Mouse (Mus musculus): Measurements from ENCODE around the gene Smurf1. TPM values are rescaled to one million over a fixed set of nuclear protein-coding genes. Genes with fewer than 3 reads are reported as not detected.

The Smurf1 gene
- total RNA-seq, 1 experiment: 17.9 TPM

DNA sequence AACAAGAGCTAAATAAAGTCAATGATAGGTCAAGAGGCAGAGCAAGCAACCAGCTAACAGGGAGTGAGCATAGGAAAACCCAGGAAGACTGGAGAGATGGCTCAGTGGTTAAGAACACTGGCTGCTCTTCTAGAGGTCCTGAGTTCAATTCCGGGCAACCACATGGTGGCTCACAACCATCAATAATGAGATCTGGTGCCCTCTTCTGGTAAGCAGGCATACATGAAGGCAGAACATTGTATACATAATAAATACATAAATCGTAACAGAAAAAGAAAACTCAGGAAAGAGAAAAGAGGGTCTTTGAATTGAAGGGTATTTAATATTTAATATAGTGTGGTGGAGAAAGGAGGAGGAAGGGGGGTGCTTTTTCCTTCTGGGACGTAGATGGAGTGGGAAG, 5.6 kb upstream of the Smurf1 start:
- Histone ChIP-seq H3K36me3 (ENCODE audit: control insufficient read depth, insufficient read depth, low read length, poor library complexity, severe bottlenecking) (no peaks in the 10 kb centered on the region), H3K4me1 (ENCODE audit: control insufficient read depth in 2 of 2, insufficient read depth in 2 of 2, low read length in 2 of 2, poor library complexity in 1 of 2) (0 out of 4 replicates have a peak, but pooled peaks cover 0 to 2% of the 10 kb centered on the region in 2 experiments), H3K4me3 (ENCODE audit: insufficient read depth in 1 of 2, low read depth in 1 of 2, low read length in 2 of 2, poor library complexity in 1 of 2, severe bottlenecking in 1 of 2) (no peak overlapping the region), H3K9ac (ENCODE audit: insufficient read depth, low read depth, low read length, poor library complexity, severe bottlenecking) (no peak overlapping the region), H3K27ac (ENCODE audit: insufficient read depth, low read depth, low read length, poor library complexity, severe bottlenecking) (no peak overlapping the region), H3K9me3 (ENCODE audit: control insufficient read depth, insufficient read depth, low read depth, low read length) (no peaks in the 10 kb centered on the region)
- in situ Hi-C loops (cut with MboI; ENCODE audit: low sequenced_read_pairs in 2 of 2, unreplicated experiment in 2 of 2): no loop called here
- DNase-seq (ENCODE audit: low read depth, low spot score): no peak
- TF ChIP-seq MAFK (IDR thresholded peaks at IDR 0.05; ENCODE audit: insufficient read depth, low read depth, low read length) (no peak), ZC3H11A (IDR thresholded peaks at IDR 0.05; ENCODE audit: borderline replicate concordance, low read depth, low read length) (no peak), ZNF384 (IDR thresholded peaks at IDR 0.05; ENCODE audit: low read depth, low read length) (no peak), CHD2 (IDR thresholded peaks at IDR 0.05; ENCODE audit: low read depth, low read length) (no peak), HCFC1 (IDR thresholded peaks at IDR 0.05; ENCODE audit: borderline replicate concordance, insufficient read depth, low read length) (no peak)

DNA sequence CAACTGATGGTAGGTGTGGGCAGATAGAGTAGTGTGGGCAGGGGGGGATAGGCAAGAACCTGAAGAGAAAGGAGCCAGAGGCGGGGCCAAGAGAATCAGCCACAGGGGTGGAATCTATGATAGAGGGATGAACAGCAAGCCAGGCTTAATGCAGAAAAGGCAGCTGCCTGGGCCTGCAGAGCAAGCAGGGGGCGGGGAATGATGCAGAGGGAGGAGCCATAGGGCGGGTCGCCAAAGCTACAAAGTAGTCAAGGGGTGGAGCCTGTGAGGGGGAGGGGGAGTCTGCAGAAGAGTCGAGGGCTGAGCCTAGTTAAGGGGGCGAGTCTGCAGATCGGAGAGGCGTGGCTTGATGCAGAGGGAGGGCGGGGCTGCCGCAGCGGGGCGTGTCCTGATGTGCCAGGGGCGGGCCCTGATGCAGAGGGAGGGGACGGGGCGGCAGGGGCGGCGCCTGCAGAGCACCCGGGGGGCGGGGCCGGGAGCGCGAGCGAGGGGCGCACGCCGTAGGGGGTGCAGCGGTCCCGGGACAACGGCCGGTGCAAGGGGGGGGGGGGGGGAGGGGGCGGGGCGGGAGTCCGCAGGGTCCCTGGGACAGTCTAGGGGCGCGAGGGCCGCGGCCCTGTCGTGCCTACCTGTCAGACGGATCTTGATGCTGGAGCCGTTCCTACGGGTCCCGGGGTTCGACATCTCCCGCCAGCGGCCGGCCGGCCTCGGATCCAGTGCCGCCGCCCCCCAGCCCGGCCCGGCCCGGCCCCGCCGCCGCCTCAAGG, 592 bp downstream of the Smurf1 start:
- peak overlapping the region; percentile 91 for H3K9ac ChIP-seq (ENCODE audit: insufficient read depth, low read depth, low read length, poor library complexity, severe bottlenecking)
- no peaks in the 10 kb centered on the region for H3K9me3 ChIP-seq (ENCODE audit: control insufficient read depth, insufficient read depth, low read depth, low read length)
- in situ Hi-C loops (cut with MboI; ENCODE audit: low sequenced_read_pairs in 2 of 2, unreplicated experiment in 2 of 2): no loop called here
- H3K4me3 ChIP-seq (ENCODE audit: insufficient read depth in 1 of 2, low read depth in 1 of 2, low read length in 2 of 2, poor library complexity in 1 of 2, severe bottlenecking in 1 of 2): peak overlapping the region; percentile 76 to 89
- DNase-seq (ENCODE audit: low read depth, low spot score): peak; percentile 98
- no peaks in the 10 kb centered on the region for H3K36me3 ChIP-seq (ENCODE audit: control insufficient read depth, insufficient read depth, low read length, poor library complexity, severe bottlenecking)
- H3K27ac ChIP-seq (ENCODE audit: insufficient read depth, low read depth, low read length, poor library complexity, severe bottlenecking): peak overlapping the region; percentile 78
- peaks cover 2 to 14% of the 10 kb centered on the region in 2 experiments; a peak in 3 of 4 replicates for H3K4me1 ChIP-seq (ENCODE audit: control insufficient read depth in 2 of 2, insufficient read depth in 2 of 2, low read length in 2 of 2, poor library complexity in 1 of 2)
- no peak for TF ChIP-seq ZNF384 (IDR thresholded peaks at IDR 0.05; ENCODE audit: low read depth, low read length)
- no peak for TF ChIP-seq HCFC1 (IDR thresholded peaks at IDR 0.05; ENCODE audit: borderline replicate concordance, insufficient read depth, low read length)

DNA sequence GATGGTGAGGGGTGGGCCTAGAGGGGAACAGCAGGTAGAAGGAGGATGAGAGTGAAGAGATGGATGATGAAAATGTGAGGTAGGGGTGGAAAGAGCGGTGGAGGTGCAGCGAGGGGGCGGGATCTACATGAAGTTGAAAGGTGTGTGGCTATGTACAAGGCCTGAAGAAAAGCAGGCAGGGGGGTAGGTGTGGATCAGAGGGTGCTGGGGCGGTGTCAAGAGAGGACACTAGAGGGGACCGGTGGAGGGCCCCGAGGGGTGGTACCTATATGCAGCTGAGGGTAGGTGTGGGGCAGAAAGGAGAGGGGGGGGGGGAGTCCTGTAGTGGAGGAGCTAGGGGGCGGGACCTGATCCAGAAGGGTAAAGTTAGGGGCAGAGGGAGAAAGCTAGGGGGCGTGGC, 1.2 kb downstream of the Smurf1 start:
- H3K4me3 ChIP-seq (ENCODE audit: insufficient read depth in 1 of 2, low read depth in 1 of 2, low read length in 2 of 2, poor library complexity in 1 of 2, severe bottlenecking in 1 of 2): peak overlapping the region; percentile 24 to 25
- DNase-seq (ENCODE audit: low read depth, low spot score): no peak
- H3K27ac ChIP-seq (ENCODE audit: insufficient read depth, low read depth, low read length, poor library complexity, severe bottlenecking): peak overlapping the region; percentile 14; the same call in 1 of the 2 replicates
- TF ChIP-seq ZNF384 (IDR thresholded peaks at IDR 0.05; ENCODE audit: low read depth, low read length) (no peak), ZC3H11A (IDR thresholded peaks at IDR 0.05; ENCODE audit: borderline replicate concordance, low read depth, low read length) (no peak), CHD2 (IDR thresholded peaks at IDR 0.05; ENCODE audit: low read depth, low read length) (no peak), HCFC1 (IDR thresholded peaks at IDR 0.05; ENCODE audit: borderline replicate concordance, insufficient read depth, low read length) (no peak), MAFK (IDR thresholded peaks at IDR 0.05; ENCODE audit: insufficient read depth, low read depth, low read length) (no peak)
- no peak overlapping the region for H3K9ac ChIP-seq (ENCODE audit: insufficient read depth, low read depth, low read length, poor library complexity, severe bottlenecking)
- peaks cover 2 to 14% of the 10 kb centered on the region in 2 experiments; a peak in 3 of 4 replicates for H3K4me1 ChIP-seq (ENCODE audit: control insufficient read depth in 2 of 2, insufficient read depth in 2 of 2, low read length in 2 of 2, poor library complexity in 1 of 2)
- in situ Hi-C loops (cut with MboI; ENCODE audit: low sequenced_read_pairs in 2 of 2, unreplicated experiment in 2 of 2): no loop called here
- no peaks in the 10 kb centered on the region for H3K36me3 ChIP-seq (ENCODE audit: control insufficient read depth, insufficient read depth, low read length, poor library complexity, severe bottlenecking)
- no peaks in the 10 kb centered on the region for H3K9me3 ChIP-seq (ENCODE audit: control insufficient read depth, insufficient read depth, low read depth, low read length)

- H3K27ac ChIP-seq (ENCODE audit: insufficient read depth, low read depth, low read length, poor library complexity, severe bottlenecking): no peak overlapping the region
- in situ Hi-C loops (cut with MboI; ENCODE audit: low sequenced_read_pairs in 2 of 2, unreplicated experiment in 2 of 2): no loop called here
- H3K9ac ChIP-seq (ENCODE audit: insufficient read depth, low read depth, low read length, poor library complexity, severe bottlenecking): peak overlapping the region; percentile 2; the same call in 1 of the 2 replicates
- peaks cover 2 to 14% of the 10 kb centered on the region in 2 experiments; a peak in 3 of 4 replicates for H3K4me1 ChIP-seq (ENCODE audit: control insufficient read depth in 2 of 2, insufficient read depth in 2 of 2, low read length in 2 of 2, poor library complexity in 1 of 2)
- no peaks in the 10 kb centered on the region for H3K9me3 ChIP-seq (ENCODE audit: control insufficient read depth, insufficient read depth, low read depth, low read length)
- no peak for TF ChIP-seq HCFC1 (IDR thresholded peaks at IDR 0.05; ENCODE audit: borderline replicate concordance, insufficient read depth, low read length)
- TF ChIP-seq MAFK (IDR thresholded peaks at IDR 0.05; ENCODE audit: insufficient read depth, low read depth, low read length): no peak
- TF ChIP-seq ZC3H11A (IDR thresholded peaks at IDR 0.05; ENCODE audit: borderline replicate concordance, low read depth, low read length): no peak
- TF ChIP-seq CHD2 (IDR thresholded peaks at IDR 0.05; ENCODE audit: low read depth, low read length): no peak
- TF ChIP-seq ZNF384 (IDR thresholded peaks at IDR 0.05; ENCODE audit: low read depth, low read length): no peak
- peak; percentile 89 for DNase-seq (ENCODE audit: low read depth, low spot score)
- H3K4me3 ChIP-seq (ENCODE audit: insufficient read depth in 1 of 2, low read depth in 1 of 2, low read length in 2 of 2, poor library complexity in 1 of 2, severe bottlenecking in 1 of 2): peak overlapping the region; percentile 1 to 25; a peak in 3 of 4 replicates
- no peaks in the 10 kb centered on the region for H3K36me3 ChIP-seq (ENCODE audit: control insufficient read depth, insufficient read depth, low read length, poor library complexity, severe bottlenecking)
Observed at GRCm38 (mm10) chr5:144963817-144964261, 1.8 kb downstream of the Smurf1 start.

Data from ES-E14 (cell line).